Comparison of ENCODE assay signal across 22 mouse cellular contexts in the genomic region with DNA sequence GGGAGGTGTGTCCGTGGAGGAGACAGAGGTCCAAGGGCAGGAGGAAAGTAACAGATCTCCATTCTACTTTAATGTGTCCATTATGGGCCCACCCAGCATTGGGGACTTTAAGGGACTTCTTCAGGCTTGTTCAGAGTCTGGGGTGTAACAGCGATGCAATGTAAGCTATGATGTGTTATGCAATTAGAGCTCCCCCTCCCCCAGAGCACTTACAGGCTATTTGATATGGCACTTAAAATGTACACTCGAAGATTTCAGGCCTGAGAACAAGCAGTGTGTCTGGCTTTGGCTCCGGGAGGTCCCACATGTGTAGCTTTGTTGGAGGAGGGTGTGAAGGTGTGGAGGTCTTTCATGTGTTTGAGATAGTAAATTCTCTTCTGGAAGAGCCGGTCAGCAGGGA. TPM values are rescaled to one million over a fixed set of nuclear protein-coding genes. Genes with fewer than 3 reads are reported as not detected.
A peak's percentile ranks its signal among the peaks of the same experiment; 100 is the strongest.
DNase-seq lines count a peak whose midpoint lies in the region; ATAC-seq and TF ChIP-seq lines count a peak whose summit lies in the region.
"Had no signal": no experiment of that assay in that cellular context is flagged by ENCODE, and none has a peak within 500 bp of the region (broad histone marks: within the 10 kb centered on the region; RNA-seq: fewer than 3 reads in every experiment).

No protein-coding gene starts in this region.

- ATAC-seq in heart, embryonic 13.5 days (ENCODE audit: extremely low read depth, insufficient number of reproducible peaks, low FRiP score, low TSS enrichment), result no peak
- ATAC-seq in heart, postnatal 0 days (ENCODE audit: insufficient read depth, low read depth), result no peak
- ATAC-seq in lung, postnatal 0 days, result peak; percentile 66
- ATAC-seq: activated CD4-positive, CD25-positive, alpha-beta regulatory T cell, adult 4 months; forebrain, embryonic 16.5 days; intestine, embryonic 15.5 days; Patski had no signal

- TF ChIP-seq POLR2A in heart, adult 2 months (IDR thresholded peaks at IDR 0.05; ENCODE audit: insufficient read depth, low read depth, low read length), result no peak

- no peak for DNase-seq in heart, postnatal 36 days
- no peak for DNase-seq in heart, postnatal 0 days (ENCODE audit: low spot score)
- no peak for DNase-seq in heart, adult 2 months
- DNase-seq in lung, postnatal 0 days (ENCODE audit: low spot score), result peak; percentile 42
- peak; percentile 21 for DNase-seq in lung, postnatal 25 days (ENCODE audit: low spot score)
- DNase-seq in layer of hippocampus, postnatal 10 days (ENCODE audit: low spot score in 2 of 2), result no peak
- DNase-seq: adrenal gland, postnatal 14 days; cerebellum, adult 11-12 months; cerebellum, adult 9-10 months; cerebellum, postnatal 25 days; gastrocnemius, postnatal 25 days; heart, postnatal 14 days had no signal

- intact Hi-C loops in heart, postnatal 36 days (cut with DNase I), result no loop called here
- intact Hi-C loops in heart, adult 2 months (cut with DNase I), result no loop called here

- H3K4me3 ChIP-seq in heart, embryonic 13.5 days, result no peak overlapping the region
- no peak overlapping the region for H3K4me3 ChIP-seq in heart, postnatal 0 days (ENCODE audit: low read depth, low read length)
- no peak overlapping the region for H3K4me3 ChIP-seq in heart, adult 2 months
- H3K4me3 ChIP-seq in lung, postnatal 0 days (ENCODE audit: low read depth, low read length), result no peak overlapping the region
- H3K4me3 ChIP-seq: embryonic facial prominence, embryonic 12.5 days; hindbrain, embryonic 10.5 days; intestine, embryonic 15.5 days had no signal

- H3K4me1 ChIP-seq in heart, embryonic 13.5 days, result peaks cover 79% of the 10 kb centered on the region
- H3K4me1 ChIP-seq in heart, postnatal 0 days (ENCODE audit: control insufficient read depth, insufficient read depth), result peaks cover 57% of the 10 kb centered on the region
- H3K4me1 ChIP-seq in heart, adult 2 months (ENCODE audit: control insufficient read depth, insufficient read depth, low read length), result peaks cover 23% of the 10 kb centered on the region
- peaks cover 6% of the 10 kb centered on the region; the same call in 1 of the 2 replicates for H3K4me1 ChIP-seq in lung, postnatal 0 days (ENCODE audit: insufficient read depth, low read depth, low read length)

- H3K4me2 ChIP-seq in heart, embryonic 13.5 days, result peak overlapping the region; percentile 10
- no peak overlapping the region; the same call in 1 of the 2 replicates for H3K4me2 ChIP-seq in heart, postnatal 0 days (ENCODE audit: low read depth, low read length)
- H3K4me2 ChIP-seq in lung, postnatal 0 days (replicated peaks; ENCODE audit: low read depth, low read length), result no peak overlapping the region
- H3K4me2 ChIP-seq: embryonic facial prominence, embryonic 12.5 days; hindbrain, embryonic 14.5 days; intestine, embryonic 15.5 days had no signal

- TF ChIP-seq CTCF in heart, postnatal 0 days (IDR thresholded peaks at IDR 0.05; ENCODE audit: low read depth), result no peak
- TF ChIP-seq CTCF in heart, adult 2 months (IDR thresholded peaks at IDR 0.05), result no peak
- no peak for TF ChIP-seq CTCF in lung, postnatal 0 days (IDR thresholded peaks at IDR 0.05)

- TF ChIP-seq EP300 in heart, postnatal 0 days (IDR thresholded peaks at IDR 0.05; ENCODE audit: low read depth), result no peak
- TF ChIP-seq EP300 in heart, adult 2 months (IDR thresholded peaks at IDR 0.05; ENCODE audit: insufficient read depth, low read depth, low read length), result no peak
- TF ChIP-seq EP300 in lung, postnatal 0 days (IDR thresholded peaks at IDR 0.05), result peak; percentile 38; the same call in 1 of the 2 replicates

- H3K27ac ChIP-seq in heart, embryonic 13.5 days (replicated peaks), result peak overlapping the region; percentile 29; the same call in 1 of the 2 replicates
- peak overlapping the region; percentile 16 for H3K27ac ChIP-seq in heart, postnatal 0 days (ENCODE audit: low read depth)
- H3K27ac ChIP-seq in heart, adult 2 months, result no peak overlapping the region; the same call in 1 of the 2 replicates
- no peak overlapping the region for H3K27ac ChIP-seq in lung, postnatal 0 days (ENCODE audit: low read length)
- H3K27ac ChIP-seq: embryonic facial prominence, embryonic 12.5 days; hindbrain, embryonic 10.5 days; hindbrain, embryonic 14.5 days; intestine, embryonic 15.5 days had no signal

- H3K9me3 ChIP-seq in heart, embryonic 13.5 days, result no peaks in the 10 kb centered on the region
- H3K9me3 ChIP-seq in heart, postnatal 0 days (replicated peaks; ENCODE audit: control insufficient read depth, low read length), result no peaks in the 10 kb centered on the region
- H3K9me3 ChIP-seq in lung, postnatal 0 days (ENCODE audit: low read length), result no peaks in the 10 kb centered on the region
- H3K9me3 ChIP-seq: embryonic facial prominence, embryonic 12.5 days; hindbrain, embryonic 10.5 days; intestine, embryonic 15.5 days had no signal

- peaks cover 7% of the 10 kb centered on the region for H3K36me3 ChIP-seq in heart, embryonic 13.5 days
- H3K36me3 ChIP-seq in heart, postnatal 0 days (replicated peaks; ENCODE audit: control insufficient read depth, insufficient read depth, low read length), result no peaks in the 10 kb centered on the region
- H3K36me3 ChIP-seq in heart, adult 2 months (ENCODE audit: control insufficient read depth, insufficient read depth, low read length), result no peaks in the 10 kb centered on the region; the same call in 1 of the 2 replicates
- no peaks in the 10 kb centered on the region for H3K36me3 ChIP-seq in lung, postnatal 0 days (ENCODE audit: insufficient read depth, low read length)
- H3K36me3 ChIP-seq: embryonic facial prominence, embryonic 12.5 days; hindbrain, embryonic 10.5 days; intestine, embryonic 15.5 days had no signal

- no peaks in the 10 kb centered on the region; the same call in none of the 2 replicates for H3K79me2 ChIP-seq in heart, adult 2 months (replicated peaks; ENCODE audit: control insufficient read depth, insufficient read depth, low read length)

- 50% methylated on average over 5 of the region's 5 CpGs for WGBS in heart, embryonic 13.5 days
- WGBS in heart, postnatal 0 days, result 38% methylated on average over 5 of the region's 5 CpGs
- WGBS in heart, adult 2 months, result 67% methylated on average over 5 of the region's 5 CpGs
- WGBS in lung, postnatal 0 days, result 56% methylated on average over 5 of the region's 5 CpGs

- no peak overlapping the region for H3K9ac ChIP-seq in heart, embryonic 13.5 days
- H3K9ac ChIP-seq in heart, postnatal 0 days (replicated peaks; ENCODE audit: low read depth, low read length), result no peak overlapping the region
- no peak overlapping the region for H3K9ac ChIP-seq in heart, adult 2 months (ENCODE audit: low read depth, low read length)
- H3K9ac ChIP-seq in lung, postnatal 0 days (replicated peaks; ENCODE audit: low read depth), result no peak overlapping the region
- H3K9ac ChIP-seq: embryonic facial prominence, embryonic 12.5 days; hindbrain, embryonic 14.5 days; intestine, embryonic 15.5 days had no signal

- no peaks in the 10 kb centered on the region for H3K27me3 ChIP-seq in heart, embryonic 13.5 days (replicated peaks)
- no peaks in the 10 kb centered on the region for H3K27me3 ChIP-seq in heart, postnatal 0 days (ENCODE audit: control insufficient read depth, insufficient read depth, low read length)
- no peaks in the 10 kb centered on the region for H3K27me3 ChIP-seq in heart, adult 2 months (ENCODE audit: control insufficient read depth, insufficient read depth, low read length)
- no peaks in the 10 kb centered on the region for H3K27me3 ChIP-seq in lung, postnatal 0 days (replicated peaks; ENCODE audit: insufficient read depth, low read length)
- H3K27me3 ChIP-seq: CH12.LX; embryonic facial prominence, embryonic 12.5 days; intestine, embryonic 15.5 days had no signal

RNA-seq across cellular contexts. Expression of a gene that starts 7.6 kb away (rescaled TPM):
- polyA plus RNA-seq in heart, embryonic 13.5 days (2015; fragmentation: Nextera tagmentation; extraction: Ambion mirVana), result 45.3 and 50.3 TPM in 2 replicates
- 100 to 1,000 TPM; 216 to 218 TPM for total RNA-seq in heart, postnatal 36 days (2021)
- 79.8 and 83.4 TPM in 2 replicates for total RNA-seq in heart, postnatal 0 days (2014; rRNA removed; ENCODE audit: low replicate concordance)
- 62.1 and 65.8 TPM in 2 replicates for polyA plus RNA-seq in heart, postnatal 0 days (2015; fragmentation: Nextera tagmentation; extraction: Ambion mirVana)
- total RNA-seq in heart, adult 2 months (2021), result 100 to 1,000 TPM; 183 to 204 TPM
- 47.9 and 80.9 TPM in 2 replicates for polyA plus RNA-seq in heart, adult 2 months (2012; rRNA removed)
- 1.9 and 2.0 TPM in 2 replicates for polyA plus RNA-seq in lung, postnatal 0 days (2015; fragmentation: Nextera tagmentation; extraction: Ambion mirVana)
- total RNA-seq in layer of hippocampus, postnatal 10 days (2021), result 10 to 100 TPM; 22.3 TPM
- total RNA-seq: CH12.LX; granulocyte monocyte progenitor cell, adult 5-6 weeks had no signal
- polyA plus RNA-seq: activated CD4-positive, CD25-positive, alpha-beta regulatory T cell, adult 4 months had no signal

Comparison
In these comparisons a context has a peak if more than half of its experiments do, and no peak if none do; other contexts are left out.
1. H3K27ac ChIP-seq: peak in heart, embryonic 13.5 days (single experiment) and heart, postnatal 0 days (single experiment); none in heart, adult 2 months (single experiment) and lung, postnatal 0 days (single experiment).
2. DNase-seq: peak in lung, postnatal 0 days (single experiment) and lung, postnatal 25 days (single experiment); none in heart, postnatal 36 days (0 of 2), heart, postnatal 0 days (single experiment), heart, adult 2 months (0 of 2) and layer of hippocampus, postnatal 10 days (0 of 2).